Mouse (Mus musculus) monocyte, adult 59 days (primary cell): ENCODE results near the gene Mapk12. TPM values are rescaled to one million over a fixed set of nuclear protein-coding genes. Genes with fewer than 3 reads are reported as not detected.

Experiments
- total RNA-seq, 2 experiments: library from RNA; stranded (reverse); gene quantifications; one replicate each; pipeline ENCODE4 v1.2.4; 2023

The Mapk12 gene
- total RNA-seq: not detected

DNA sequence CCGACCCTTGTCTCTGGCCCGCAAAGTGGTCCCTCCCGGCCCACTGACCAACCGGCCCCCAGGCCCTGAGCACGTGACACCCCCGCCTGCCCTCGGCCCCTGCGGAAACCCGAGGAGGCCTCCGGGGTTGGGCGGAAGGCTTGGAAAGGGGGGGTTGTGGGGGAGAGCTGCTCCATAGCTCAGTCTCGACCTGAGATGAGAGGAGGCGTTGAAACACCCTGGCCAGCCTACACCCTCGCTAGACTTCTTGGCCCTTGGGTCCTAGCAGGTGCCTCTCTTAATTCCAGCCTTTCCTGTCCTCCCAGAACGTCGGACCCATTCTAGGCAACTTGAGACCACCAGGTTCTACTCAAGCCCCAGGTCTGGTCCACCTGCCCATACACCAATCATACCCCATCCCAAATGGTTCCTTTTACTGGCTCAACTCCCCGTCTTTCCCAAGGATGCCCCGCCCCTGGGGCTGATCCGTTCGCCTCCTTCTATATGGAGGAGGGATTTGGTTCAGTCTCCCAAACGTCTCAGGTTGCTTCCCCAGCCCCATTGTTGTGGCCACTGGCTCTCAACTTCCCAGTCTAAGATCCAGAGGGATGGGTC is at the start of gene Mapk12:
Gene Mapk12 (minus strand): TSS at position 45 of the 594 bp plus-strand sequence.

DNA sequence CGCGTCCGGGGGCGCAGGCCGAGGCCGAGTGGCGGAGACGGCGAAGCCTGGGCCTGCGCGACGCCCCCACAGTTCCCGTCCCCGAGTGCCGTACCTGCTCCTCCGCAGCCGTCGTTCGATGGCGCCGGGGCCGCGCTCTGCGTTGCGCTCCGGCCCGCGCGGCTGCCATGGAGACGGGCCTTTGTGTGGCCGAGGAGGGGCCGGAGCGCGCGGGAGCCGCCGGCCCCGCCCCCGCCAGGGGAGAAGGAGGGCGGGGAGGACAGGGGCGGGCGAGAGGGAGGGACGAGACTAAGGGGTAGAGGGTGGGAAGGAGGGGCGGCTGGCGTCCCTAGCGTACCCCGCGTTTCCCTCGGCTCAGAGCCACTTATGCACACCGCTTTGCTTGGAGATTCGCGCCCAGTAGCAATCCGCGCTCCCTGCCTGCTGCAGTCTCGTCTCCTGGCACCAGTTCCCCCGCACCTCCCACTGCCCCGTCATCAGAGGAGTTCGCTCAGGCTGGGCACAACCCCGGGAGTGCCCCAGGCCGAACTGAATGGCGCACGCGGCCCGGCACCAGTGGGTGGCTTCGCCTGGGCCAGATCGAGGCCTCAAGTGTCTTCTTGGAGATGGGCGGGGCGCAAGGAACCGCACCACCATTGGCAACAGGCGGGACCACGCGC is 40.2 kb upstream of the Mapk12 start, which contains the start of gene Plxnb2:
Gene Plxnb2 (minus strand): TSS at position 218 of the 659 bp plus-strand sequence.

DNA sequence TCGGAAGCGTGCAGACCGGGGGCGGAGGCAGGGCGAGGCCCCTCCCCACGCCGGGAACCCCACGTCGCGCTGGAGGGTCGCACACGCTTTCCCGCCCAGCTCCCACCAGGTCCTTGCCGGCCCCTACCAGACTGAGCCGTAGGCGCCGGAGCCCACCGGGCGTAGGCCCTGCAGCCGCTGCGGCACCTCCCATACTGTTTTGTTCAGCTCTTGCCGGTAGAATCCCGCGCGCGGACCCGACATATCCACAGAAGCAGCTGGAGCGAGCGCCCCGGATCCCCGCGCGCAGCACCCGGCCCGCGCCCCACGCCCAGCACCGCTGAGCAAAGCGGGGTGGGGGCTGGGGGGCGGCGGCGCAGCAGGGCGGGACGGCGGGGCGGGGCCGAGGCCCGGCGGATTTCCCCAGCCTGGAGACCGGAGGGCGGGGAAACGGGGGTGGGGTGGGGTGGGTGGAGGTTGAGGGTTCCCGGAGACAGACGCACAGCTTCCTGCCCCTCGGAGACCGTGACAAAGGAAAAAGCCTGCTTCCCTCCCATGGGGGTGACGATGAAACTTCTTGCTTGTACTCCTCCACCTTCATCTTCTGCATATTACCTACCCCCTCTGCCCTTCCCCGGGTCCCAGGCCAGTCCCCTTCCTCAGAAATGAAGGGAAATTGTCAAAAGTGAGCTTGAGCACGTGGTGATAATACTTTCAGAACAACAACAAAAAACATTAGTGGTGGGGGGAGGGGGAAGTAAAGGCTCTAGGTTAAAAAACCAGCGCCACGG is 9.0 kb upstream of the Mapk12 start, which contains the start of gene Mapk11:
Gene Mapk11 (minus strand): TSS at position 358 of the 770 bp plus-strand sequence.

GRCm38 (mm10) chr15:89128382-89129350 is 11.8 kb downstream of the Mapk12 start, which contains the start of gene Hdac10:
Gene Hdac10 (minus strand): TSS chr15:89128700.

GRCm38 (mm10) chr15:89122649-89123366 is 17.7 kb downstream of the Mapk12 start, which contains the start of gene Tubgcp6:
Gene Tubgcp6 (minus strand): TSS chr15:89123112.

DNA sequence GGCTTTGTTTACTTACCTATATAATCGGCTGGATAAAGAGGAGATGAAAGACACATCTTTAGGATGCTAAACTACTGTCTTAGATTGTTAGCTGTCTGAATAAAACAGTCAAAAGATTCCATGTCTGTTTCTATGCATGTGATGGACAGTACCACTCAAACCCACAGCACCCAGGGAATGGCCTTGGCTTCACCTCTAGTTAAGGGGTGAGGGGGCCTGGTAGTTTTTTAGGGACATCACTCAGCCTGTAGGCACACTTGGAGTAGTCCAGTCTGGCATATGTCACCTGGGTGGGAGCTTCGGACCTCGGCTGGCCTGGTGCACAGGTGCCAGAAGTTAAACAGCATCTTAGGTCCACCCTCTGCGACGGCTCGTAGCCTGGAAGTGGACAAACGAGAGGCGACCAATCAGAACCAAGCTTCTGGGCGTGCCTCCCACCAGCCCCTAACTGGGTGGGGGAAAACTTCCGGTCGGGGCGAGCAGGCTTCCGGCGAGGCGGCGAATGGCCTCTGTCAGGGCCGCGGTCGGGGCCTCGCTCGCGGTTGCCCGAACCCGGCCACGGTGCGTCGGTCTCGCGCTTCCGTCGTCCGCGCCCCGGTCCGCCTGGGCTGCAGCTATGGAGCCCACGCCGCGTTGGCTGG is 51.8 kb downstream of the Mapk12 start, which contains the start of gene Selenoo:
Gene Selenoo (plus strand): TSS at position 478 of the 641 bp plus-strand sequence.

Other genes with a start within 250 kb of the Mapk12 start
- gene Ttll8, start 186.3 kb downstream of the Mapk12 start, total RNA-seq: not detected
- gene Mlc1, start 161.7 kb downstream of the Mapk12 start, total RNA-seq: not detected
- gene Mov10l1, start 157.8 kb downstream of the Mapk12 start, total RNA-seq: not detected
- gene Panx2, start 81.0 kb downstream of the Mapk12 start, total RNA-seq: not detected
- gene Trabd, start 65.6 kb downstream of the Mapk12 start, total RNA-seq: 10 to 100 TPM; 34.8 to 43.4 TPM
- 10 to 100 TPM; 16.0 to 16.2 TPM for gene Selenoo, start 51.6 kb downstream of the Mapk12 start, total RNA-seq
- 10 to 100 TPM; 18.8 to 24.5 TPM for gene Tubgcp6, start 17.6 kb downstream of the Mapk12 start, total RNA-seq
- gene Hdac10, start 12.0 kb downstream of the Mapk12 start, total RNA-seq: 10 to 100 TPM; 22.4 to 24.6 TPM
- gene Mapk11, start 8.9 kb upstream of the Mapk12 start, total RNA-seq: 1 to 10 TPM; 1.5 to 2.0 TPM
- gene Plxnb2, start 40.1 kb upstream of the Mapk12 start, total RNA-seq: 100 to 1,000 TPM; 441 to 443 TPM
- 1 to 10 TPM; 5.4 to 6.0 TPM for gene Dennd6b, start 55.8 kb upstream of the Mapk12 start, total RNA-seq
- 10 to 100 TPM; 35.3 to 39.7 TPM for gene Ppp6r2, start 70.8 kb upstream of the Mapk12 start, total RNA-seq
- gene Sbf1, start 174.6 kb upstream of the Mapk12 start, total RNA-seq: 100 to 1,000 TPM; 167 to 189 TPM
- not detected for gene Adm2, start 182.0 kb upstream of the Mapk12 start, total RNA-seq
- gene Miox, start 193.7 kb upstream of the Mapk12 start, total RNA-seq: not detected
- 10 to 100 TPM; 25.1 to 35.6 TPM for gene Lmf2, start 215.0 kb upstream of the Mapk12 start, total RNA-seq
- 10 to 100 TPM; 59.0 to 69.9 TPM for gene Ncaph2, start 215.0 kb upstream of the Mapk12 start, total RNA-seq
- 10 to 100 TPM; 13.8 to 16.4 TPM for gene Sco2, start 233.1 kb upstream of the Mapk12 start, total RNA-seq
- gene Tymp, start 236.3 kb upstream of the Mapk12 start, total RNA-seq: under 1 TPM; 0.46 to 0.76 TPM
- not detected for gene Odf3b, start 238.6 kb upstream of the Mapk12 start, total RNA-seq
- not detected for gene Klhdc7b, start 244.2 kb upstream of the Mapk12 start, total RNA-seq